Mouse (Mus musculus) heart, adult 2 months (tissue): ENCODE data around the gene Herc4.

Source experiments
- CTCF ChIP-seq: fragments of 200-600 bp; IDR thresholded peaks from 2 replicates; pipeline ENCODE4 v1.8.1; 2022; ENCODE audit warnings: antibody characterized with exemption, mild to moderate bottlenecking, moderate library complexity
- EP300 ChIP-seq: fragments of 200-500 bp; IDR thresholded peaks from 2 replicates; pipeline ENCODE4 v1.6.1; 2011; ENCODE audit warnings: low read depth, low read length, control low read depth; ENCODE audit not compliant: insufficient read depth
- POLR2A ChIP-seq: fragments of 200-500 bp; IDR thresholded peaks from 2 replicates; pipeline ENCODE4 v1.6.1; 2011; ENCODE audit warnings: mild to moderate bottlenecking, low read depth, low read length, control low read depth; ENCODE audit not compliant: insufficient read depth

DNA sequence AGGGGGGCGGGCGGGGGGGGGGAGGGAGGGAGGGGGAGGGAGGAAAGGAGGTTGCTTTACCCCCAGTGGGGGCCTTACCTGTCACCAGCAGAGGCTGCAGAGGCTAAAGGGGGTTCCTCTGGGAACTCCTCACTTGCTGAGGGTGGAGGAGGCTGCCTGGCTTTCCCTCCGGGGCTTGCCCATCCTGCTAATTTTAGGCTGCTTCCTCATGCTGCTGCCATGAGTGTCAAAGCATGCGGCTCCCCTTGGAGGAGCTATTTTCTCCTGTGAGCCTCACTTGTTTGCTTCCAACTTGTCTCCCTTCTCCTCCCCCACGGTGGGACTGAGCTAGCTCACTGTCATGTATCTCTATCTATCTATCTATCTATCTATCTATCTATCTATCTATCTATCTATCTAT is 12.8 kb upstream of the Herc4 start:
- TF ChIP-seq POLR2A (no peak), CTCF (0 out of 2 replicates have a peak, but pooled peaks have one; percentile 15), EP300 (peak; percentile 30; the same call in 1 of the 2 replicates)
